Mouse (Mus musculus) liver (tissue): Measurements from ENCODE around the gene Rtl9.
A peak's percentile ranks its signal among the peaks of the same experiment; 100 is the strongest.

Source experiments
- DNase-seq: peaks from one replicate; pipeline ENCODE4 v3.0.0-alpha.2; 2020; ENCODE audit warnings: mixed read lengths

Gene Rtl9

GRCm38 (mm10) chrX:143099044-143099754 is at the start of gene Rtl9:
Gene Rtl9, plus strand, starts transcription at chrX:143099594.
- DNase-seq, result peak; percentile 18

GRCm38 (mm10) chrX:143051478-143051877 is 47.9 kb upstream of the Rtl9 start:
- peak; percentile 7 for DNase-seq

DNA sequence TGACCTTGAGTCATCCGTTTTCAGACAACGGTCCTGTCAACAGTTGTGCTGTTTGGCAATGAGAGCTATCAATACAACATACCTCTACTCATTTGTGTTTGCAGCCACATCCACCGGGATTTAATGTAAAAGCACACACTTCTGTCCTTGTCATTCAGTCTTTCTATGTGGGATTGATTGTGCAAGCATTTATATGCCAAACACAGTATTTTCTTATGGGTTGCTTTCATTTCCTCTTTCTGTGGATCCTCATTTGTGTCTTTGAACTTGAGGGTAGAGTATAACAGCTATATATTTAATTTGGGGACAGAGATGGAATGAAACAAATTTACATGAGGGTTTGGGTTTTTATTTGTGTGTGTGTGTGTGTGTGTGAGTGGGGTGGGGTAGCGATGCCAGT is 47.5 kb upstream of the Rtl9 start:
- DNase-seq, result no peak

DNA sequence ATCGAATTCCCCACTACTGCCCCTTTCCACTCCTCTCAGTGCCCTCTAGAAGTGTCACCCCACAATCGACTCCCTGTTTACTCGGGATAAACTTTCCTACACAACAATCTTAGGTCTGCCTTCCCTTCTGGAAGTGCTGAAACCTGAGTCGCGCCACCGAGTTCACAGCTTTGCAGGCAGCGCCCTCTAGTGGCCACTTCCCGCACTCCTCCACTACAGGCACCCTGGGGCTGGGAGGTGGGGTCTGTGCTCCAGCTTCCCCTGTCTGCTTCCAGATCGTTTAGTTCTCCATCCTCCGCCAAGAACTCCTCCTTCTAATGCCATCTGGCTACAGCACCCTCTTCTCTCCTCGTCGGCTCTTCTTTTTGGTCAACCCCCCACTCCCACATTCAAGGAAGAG is 40.6 kb upstream of the Rtl9 start:
- peak; percentile 71 for DNase-seq

- DNase-seq, result no peak
Observed at GRCm38 (mm10) chrX:143062641-143063355, 36.6 kb upstream of the Rtl9 start.

- DNase-seq, result peak; percentile 9
Observed at GRCm38 (mm10) chrX:143063780-143064179, 35.6 kb upstream of the Rtl9 start.

GRCm38 (mm10) chrX:143064288-143064687 is 35.1 kb upstream of the Rtl9 start:
- no peak for DNase-seq

DNA sequence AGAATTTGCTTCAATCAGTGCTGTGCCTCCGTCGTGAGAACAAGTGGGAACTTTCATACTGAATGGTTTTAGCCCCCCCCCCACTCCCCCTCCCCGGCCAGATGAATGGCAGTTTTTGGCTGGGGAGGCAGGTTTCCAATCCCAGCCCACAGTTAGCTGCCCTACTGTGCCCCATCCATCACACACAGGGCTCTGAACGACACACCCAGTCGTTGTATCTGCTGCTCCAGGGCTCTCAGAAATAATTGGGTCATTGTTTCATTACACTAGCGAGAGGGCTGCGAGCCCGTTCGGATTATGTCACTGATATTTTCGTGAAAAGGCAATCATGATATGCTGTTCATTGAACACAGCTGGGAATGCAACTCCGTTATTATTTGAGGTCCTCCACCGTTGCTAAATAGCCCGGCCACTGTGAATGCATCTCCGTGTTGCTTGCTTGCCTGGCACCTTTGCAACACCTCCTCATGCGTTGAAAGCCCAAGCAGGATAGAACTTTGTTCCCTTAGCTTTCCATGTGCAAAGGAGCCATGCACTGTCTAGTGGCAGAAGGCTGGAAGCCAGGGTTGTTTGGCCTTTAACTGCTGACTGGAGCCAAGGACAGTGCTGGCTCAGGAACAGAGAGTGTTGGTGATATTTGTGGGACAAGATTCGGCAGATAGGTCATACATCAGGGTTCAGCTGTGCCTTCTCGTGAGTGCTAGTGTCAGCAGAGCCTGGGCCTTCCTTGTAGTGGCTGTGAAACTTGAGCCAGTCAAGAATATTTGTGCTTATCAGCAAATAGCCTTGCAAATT is 32.9 kb upstream of the Rtl9 start:
- DNase-seq, result no peak

DNA sequence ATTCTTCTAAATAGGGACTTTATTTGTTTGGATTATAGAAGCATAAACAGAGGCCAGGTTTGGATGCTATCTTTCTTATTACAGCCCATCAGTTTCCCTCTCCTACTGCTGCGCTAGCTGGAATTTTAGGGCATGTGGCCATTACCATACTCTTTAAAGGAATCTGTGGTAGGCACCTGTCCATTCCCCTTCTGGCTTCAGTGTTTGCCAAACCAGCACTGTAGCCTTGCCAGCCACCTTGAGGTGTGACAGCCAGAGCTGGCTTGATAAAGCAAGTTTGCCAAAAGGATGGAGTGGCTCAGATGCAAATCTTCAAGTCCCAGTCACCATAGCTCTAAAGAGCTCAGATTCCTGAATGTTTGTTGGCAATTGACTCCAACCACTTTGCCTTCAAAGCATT is 32.3 kb upstream of the Rtl9 start:
- no peak for DNase-seq

- no peak for DNase-seq
Observed at GRCm38 (mm10) chrX:143067576-143067975, 31.8 kb upstream of the Rtl9 start.

GRCm38 (mm10) chrX:143080458-143081336 is 18.7 kb upstream of the Rtl9 start:
- DNase-seq, result no peak

DNA sequence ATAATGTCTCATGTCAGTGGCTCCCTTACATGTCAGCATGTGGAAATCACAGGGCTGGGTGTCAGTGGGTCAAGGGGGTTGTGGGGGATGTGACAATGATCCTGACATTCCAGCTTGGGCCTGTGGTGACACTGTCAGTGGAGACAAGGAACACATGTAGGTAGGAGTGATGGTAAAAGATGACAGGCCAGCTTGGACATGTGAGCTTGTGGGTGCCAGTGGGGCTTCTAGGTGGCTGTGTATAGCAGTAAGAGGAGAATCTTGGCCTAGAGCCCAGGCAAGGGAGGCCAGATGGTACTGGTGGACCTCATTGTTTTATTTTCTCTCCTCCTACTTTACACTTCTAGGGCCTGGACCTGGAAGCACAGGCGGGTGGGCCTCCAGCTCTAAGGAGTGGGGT is 16.7 kb upstream of the Rtl9 start:
- DNase-seq, result no peak

DNA sequence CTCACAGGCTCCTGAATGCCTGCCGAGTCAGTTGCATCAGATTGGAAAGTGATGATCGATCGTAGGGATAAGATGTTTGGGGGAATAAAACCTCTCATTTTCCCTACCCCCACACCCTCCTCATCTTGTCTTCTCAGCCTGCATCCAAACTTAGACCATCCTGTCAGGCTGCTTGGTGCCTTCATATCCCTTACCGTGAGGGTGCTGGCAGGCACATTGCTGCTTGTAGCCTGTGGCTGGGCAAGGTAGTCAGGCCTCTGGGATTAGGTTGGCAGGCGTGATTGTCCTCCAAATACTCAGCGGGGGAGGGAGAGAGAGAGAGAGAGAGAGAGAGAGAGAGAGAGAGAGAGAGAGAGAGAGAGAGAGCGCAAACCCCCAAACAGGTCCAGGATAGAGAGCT is 11.2 kb upstream of the Rtl9 start:
- DNase-seq, result no peak

DNA sequence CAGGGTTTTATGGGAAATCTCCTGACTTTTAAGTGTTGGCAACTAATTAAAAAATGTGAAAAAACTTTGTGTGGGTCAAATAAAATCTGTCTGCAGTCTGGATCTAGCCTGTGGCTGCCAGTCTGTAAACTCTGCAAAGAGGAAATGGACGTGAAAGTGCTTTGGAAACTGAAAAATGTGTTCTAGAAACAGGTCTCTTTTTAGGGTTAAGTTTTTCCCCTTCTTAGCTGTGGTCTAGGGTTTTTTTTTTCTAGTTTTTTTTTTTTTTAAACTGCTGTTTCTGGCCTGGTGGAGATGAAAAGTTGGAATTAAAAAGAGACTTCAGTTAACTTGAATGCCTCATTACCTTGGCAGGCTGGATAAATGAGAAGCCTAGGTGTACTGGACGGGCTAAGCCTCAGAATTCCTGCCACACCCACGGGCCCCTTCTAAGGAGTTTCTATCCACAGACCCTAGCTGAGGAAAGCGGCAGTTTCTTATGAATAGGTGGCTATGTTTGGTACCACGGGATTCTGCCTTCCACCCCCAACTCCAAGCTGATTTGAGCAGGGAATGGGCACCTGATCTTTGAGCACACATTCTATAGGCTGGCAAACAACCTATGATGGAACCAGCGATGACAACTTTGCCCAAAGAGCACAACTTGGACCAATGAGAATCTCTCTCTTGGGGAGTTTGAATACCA is 8.3 kb upstream of the Rtl9 start:
- DNase-seq, result no peak

- no peak for DNase-seq
Observed at GRCm38 (mm10) chrX:143097551-143097950, 1.8 kb upstream of the Rtl9 start.

- DNase-seq, result no peak
Observed at GRCm38 (mm10) chrX:143103146-143103545, 3.8 kb downstream of the Rtl9 start.

GRCm38 (mm10) chrX:143105866-143106265 is 6.5 kb downstream of the Rtl9 start:
- no peak for DNase-seq

DNA sequence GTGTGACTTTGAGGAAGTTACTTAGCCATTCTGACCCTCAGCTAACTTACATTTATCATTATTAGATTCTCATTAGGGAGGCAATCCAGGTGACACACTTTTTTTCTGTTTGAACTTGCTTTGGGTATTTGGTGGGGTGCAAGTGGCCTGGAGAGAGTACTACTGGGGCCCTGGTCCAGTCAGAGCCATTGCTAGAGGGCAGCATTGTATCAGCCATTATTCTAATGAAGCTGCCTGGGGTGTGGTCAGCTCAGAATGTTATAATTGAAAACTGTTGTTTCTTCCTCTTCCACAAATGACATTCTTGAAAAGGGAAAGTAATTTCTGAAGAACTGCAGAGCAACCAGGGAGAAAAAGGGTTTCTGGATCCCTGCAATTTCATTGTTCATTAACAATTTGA is 13.2 kb downstream of the Rtl9 start:
- DNase-seq, result no peak
